Mouse (Mus musculus) ES-CJ7 (cell line): ENCODE measurements around the gene Smtnl2.

Source experiments
- DNase-seq: peaks from one replicate; pipeline ENCODE4 v3.0.0; 2011; ENCODE audit warnings: low read depth, low spot score

Gene Smtnl2

DNA sequence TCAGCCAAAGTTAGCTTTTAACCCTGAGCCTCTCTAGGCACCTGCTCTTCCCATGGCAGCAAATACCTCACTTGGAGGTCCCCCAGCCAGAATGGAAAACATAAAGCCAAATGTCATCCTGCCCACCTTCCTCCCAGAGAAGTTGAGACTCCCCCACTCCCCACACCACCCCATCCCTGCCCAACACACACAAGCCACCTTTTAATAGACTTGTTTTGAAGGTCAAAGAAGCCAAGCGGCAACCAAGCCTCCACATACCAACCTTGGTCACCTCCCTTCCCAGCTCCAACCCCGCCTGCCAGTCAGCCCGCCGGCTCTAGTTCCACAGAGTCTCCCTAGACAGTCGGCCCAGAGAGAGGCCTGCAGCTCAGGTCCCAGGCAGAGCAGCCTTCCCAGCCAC is 9.5 kb downstream of the Smtnl2 start:
- peak; percentile 81 for DNase-seq

DNA sequence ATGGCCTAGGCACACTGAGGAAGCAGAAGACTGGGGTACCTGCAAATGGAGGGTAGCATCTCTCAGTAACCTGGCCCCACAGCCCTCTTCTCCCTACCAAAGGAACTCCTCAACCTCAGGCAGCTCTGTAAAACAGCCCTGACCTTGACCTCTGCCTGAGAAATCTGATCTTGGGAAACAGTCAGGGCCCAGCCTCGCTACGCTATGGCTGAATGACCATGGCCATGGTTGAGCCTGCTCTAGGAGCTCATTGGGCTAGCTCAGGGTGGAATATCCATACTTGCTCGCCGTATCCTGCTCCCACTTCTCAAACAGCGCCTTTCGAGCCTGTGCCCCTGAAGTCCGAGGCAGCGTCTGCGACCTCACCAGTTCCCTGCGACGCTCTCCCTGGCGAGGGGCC is 10.4 kb downstream of the Smtnl2 start:
- peak; percentile 76 for DNase-seq

DNA sequence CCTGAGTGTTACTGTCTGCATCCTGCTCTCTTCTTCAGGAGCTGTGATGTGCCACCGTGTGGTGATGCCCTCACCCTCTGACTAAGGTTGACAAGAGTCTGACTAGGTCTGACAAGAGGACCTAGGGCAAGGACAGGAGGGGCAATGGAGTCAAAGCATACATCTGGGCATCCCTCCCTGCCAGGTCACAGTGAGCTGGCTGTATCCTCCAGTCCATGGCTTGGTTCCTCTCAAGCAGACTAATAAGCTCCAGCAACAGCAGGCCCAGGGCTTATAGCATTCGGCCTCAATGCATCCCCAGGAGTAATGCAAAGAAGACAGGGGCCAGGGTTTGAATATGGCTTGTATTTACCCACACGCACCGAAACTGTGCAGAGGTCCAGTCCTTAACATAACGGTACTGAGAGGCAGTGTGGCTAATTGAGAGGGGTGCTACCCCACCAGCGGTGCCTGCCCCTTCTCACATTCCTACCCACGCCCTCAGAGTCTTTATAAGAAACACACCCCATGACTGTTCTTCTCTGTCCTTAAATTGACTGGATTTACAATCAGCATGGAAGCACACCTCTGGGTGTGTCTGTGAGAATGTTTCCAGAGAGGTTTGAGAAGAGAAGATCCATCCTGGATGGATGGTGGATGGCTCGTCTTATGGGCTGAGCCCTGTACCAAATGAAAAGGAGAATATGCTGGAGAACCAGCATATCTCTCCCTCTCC is 13.5 kb downstream of the Smtnl2 start:
- DNase-seq: no peak

DNA sequence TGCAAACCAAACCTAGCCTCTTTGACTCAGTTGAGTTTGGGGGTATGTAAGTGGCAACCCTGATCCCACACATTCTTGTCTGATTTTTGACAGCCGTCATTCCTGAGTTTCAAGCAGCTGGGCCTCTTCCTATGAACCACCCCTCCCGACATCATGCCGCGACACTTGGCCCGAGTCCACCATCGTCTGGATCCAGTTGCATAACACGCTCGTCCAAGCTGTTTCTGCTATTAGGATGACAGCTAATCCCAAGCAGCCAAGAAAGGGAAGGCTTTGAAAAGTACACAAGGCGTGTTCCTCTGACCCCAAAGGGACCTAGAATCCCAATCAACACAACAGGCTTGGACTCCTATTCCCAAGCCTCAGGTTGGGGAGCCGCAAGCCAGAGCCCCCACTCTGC is 14.4 kb downstream of the Smtnl2 start:
- DNase-seq: no peak

DNA sequence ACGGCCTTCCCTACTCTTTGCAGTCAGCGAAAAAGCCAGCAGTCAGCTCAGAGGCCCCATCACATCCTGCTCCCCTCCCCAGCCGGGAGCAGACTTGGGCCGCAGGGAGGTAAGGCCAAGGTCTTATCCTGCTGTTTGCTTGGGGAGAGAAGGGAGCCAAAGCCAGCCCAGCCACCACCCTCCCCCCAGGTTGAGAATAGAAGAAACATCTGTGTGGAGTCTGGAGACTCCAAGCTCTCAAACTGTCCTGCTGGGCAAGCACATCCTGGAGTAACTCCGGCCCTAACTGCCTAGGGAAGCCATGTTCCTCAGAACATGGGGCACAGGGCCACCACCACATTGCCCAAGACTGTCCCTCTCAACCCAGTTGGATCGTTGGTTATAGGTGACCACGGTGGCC is 14.9 kb downstream of the Smtnl2 start:
- DNase-seq: no peak

DNA sequence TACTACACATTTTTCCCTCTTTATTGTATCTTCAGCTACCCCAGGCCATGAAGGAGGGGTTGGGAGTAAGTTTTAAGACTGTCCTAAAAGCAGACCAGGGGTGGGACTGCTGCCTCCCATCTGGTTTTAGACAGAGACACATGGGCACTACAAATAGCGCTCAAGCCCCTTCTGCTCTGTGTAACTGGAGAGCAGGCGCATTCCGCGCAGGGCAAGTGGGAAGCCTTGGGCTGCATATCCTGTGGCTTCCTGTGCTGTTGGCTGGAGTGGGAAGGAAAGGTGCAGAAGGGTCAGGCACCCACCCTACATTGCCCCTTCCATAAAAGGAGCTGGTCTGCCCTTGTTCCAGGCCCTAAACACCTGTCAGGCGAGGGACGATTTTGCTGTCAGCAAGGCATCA is 15.9 kb downstream of the Smtnl2 start:
- no peak for DNase-seq

DNA sequence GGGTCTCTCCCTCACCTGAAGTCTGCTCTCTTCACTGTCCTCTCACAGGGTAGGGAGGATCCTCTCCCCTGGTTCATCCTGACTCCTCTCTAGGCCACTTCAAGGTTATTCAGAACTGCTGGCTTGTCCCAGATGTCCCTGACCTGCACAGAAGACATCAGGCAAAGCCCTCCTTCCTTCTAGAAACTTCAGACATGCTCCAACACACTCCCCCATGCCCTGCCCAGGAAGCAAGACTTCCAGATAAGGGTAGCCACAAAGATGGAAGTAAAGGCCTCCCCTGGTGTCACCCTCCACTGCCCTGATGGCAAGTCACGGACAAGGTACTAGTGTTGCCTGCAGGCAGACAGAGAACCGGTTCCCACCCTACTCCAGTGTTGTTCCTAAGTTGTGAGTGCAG is 16.8 kb downstream of the Smtnl2 start:
- no peak for DNase-seq

DNA sequence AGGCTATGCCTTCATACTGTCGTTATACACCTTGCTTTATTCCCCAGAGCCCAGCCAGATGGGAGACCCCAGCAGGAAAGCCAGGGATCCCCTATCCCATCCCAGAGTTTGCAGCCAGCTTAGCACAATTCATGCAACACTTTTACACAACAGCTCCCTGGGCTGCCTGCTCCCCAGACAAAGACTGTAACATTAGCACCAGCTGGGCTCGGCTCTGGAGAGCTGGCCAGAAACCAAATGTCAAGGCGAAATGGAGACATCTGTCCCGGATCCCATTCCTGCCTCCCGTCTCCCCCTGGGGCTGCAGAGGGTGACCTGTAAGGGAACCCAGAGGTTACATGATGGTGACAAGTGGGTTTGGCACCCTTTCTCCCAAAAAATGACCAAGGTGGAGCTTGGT is 17.8 kb downstream of the Smtnl2 start:
- DNase-seq: no peak

DNA sequence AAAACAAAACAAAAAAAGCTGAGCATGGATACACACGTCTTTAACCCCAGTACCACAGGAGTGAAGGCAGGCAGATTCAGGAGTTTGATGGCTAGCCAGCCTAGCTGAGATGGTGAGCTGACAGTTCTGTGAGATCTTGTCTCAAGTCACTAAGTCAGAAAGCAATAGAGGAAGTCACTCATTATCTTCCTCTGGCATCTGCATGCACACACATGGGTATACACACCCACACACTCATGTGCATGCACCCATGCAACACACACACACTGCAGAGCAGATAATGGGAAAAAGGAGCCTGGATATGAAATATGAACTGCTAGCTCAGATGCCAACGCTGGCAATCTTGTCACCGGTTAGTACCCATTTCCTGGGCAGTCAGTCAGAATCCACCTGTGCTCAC is 18.3 kb downstream of the Smtnl2 start:
- no peak for DNase-seq

DNA sequence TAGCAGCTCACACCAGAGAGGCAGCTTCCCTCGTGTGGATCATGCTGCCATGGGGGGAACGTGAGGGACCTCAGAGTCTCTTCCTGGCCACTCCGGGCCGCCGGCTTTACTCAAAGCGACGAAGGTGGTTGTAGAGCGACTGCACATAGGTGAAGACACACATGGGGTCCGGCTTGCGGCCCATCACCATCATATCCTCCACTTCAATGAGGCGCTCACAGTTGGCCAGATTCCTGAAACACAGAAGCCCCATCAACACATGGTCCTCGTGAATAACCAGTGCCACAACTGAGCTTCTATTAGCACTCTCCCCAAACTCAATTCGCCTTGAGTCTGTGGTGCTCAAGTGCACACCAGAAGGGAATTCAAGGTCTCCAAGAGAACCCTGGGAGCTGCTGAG is 20.3 kb downstream of the Smtnl2 start:
- no peak for DNase-seq

DNA sequence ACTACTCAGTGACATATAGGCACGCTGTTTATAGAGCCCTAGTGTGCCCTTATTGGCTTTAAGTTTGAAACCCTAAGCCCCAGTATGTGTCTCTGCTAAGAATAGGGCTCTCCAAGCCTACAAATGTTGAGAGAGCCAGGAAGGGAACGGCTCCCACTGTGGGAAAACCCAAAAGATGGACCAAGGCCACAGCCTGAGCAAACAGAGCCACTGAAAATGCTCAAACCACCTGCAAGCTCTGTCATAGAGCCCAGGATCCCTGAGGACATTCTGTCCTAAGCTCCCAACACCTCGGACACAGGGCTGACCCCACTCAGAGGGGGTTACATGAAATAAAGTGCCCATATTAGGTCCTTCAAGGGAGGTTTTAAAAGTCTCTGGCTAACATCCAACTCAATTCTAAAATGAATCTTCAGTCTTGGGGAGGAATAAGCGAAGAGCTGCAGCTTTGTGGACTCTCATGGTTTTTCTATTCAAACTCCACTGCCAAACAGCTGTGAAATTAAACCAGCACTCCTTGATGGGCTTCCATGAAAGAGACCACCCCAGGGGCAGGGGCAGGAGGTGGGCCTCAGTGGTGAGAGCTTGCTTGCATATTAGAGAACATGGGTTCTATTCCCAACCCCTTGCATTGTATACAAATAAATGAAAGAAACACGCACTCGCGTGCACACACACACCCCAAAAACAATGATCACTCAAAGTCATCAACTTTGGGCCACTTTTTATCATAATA is 21.9 kb downstream of the Smtnl2 start:
- no peak for DNase-seq

DNA sequence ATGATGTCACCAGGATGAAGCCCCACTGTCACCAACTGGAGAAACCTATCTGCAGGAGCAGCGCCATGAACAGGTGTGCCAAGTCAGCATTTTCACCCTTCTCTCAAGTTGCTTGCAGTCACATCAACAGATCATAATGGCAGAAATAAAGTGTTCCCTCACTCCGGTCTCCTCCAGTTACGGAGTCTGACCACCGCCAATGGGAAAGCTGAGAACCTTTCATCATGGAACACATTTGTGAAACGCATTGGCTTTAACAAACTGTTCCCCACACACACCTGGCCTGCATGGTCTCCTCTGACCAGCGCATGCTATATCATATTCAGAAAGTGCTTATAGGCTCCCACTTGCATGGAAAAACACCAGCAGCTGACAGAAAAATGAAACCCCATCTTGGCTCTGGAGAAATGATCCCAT is 23.4 kb downstream of the Smtnl2 start:
- no peak for DNase-seq

DNA sequence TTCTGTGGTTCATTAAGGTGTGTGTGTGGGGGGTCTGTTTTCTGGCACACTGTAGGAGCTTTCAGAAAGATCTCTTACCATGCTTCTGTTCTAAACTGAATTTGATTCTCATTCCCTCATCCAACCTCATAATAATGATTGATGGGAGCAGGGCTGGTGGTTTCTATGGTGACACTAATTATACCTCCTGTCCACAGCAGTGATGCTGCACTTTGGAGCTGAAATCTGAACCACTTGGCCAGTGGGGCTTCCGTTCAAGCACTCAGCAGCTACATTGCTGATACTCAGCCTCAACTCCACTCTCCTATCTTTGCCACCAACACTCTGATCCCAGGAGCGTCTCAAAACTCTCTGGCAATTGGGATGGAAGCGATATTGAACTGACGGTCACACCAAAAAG is 32.2 kb downstream of the Smtnl2 start:
- DNase-seq: no peak

DNA sequence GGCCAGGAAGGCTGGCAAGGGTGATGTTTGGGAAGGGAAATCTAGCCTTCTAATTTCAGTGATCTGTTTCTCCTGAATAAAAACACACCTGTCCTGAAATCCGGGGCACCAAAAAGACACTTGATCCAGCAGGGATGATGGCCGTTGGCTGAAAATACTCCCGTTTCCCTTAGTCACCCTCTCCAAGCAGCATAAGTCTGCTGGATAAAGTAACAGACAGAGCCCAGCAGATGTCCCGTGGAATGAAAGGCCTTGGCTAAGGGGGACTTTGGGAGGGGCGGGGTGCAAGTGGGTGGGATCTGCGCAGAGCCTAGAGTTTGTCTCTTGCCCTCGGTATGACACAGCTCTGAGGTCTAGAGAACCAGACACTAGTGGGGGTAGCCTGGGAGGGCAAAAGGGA is 33.3 kb downstream of the Smtnl2 start:
- no peak for DNase-seq

DNA sequence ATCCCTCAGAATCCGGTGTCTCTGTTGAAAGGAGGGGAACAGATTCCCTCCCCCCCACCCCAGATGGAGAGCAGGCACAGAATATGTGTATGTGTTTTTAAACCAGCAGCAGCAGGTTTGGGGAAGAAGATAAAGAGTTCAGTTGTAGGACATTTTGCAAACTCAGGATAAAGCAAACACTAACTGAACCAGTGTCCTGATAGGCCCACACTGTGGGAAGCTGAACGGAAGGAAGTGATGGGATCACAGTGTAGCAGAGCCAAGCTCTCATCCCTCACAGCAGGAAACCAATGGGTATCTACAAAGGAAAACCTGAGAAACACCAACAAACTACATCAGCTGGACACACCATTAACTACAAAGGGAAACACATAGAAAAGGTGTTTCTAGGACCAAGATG is 35.0 kb downstream of the Smtnl2 start:
- DNase-seq: peak; percentile 66

DNA sequence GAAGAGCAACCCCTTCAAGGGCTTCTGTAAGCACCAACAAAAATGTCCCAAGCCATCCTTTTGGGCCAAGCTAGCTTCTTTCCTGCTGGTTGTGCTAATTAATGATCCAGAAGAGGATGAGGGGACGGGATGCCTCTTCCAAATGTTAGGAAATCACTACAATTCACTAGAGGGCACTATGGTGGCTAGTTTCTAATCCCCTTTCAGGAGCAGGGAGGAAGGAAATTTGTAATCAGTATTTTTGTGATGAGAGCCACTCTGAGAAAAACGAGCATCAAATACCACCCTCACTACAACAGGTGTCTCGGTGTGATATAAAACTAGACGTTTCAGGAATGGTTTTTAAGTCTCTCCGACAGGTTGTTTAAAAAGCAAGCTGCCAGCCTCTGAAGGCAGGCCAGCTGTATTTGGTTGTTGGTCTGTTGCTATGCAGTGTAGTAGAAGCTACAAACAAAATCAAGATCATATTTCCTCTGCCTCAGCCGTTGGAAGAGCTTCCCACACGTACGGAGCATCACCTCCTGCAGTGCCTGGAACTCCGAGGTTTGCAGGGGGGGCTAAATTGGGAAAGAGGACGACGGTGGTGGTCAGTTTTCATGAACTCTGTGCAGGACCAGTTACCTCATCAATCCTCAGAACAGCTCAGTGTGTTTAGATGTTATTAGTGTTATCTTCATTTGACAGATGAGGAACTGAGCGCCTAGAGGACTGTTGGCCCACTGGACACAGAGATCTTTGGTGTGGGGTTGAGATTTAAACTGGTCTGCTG is 41.4 kb downstream of the Smtnl2 start:
- DNase-seq: no peak

DNA sequence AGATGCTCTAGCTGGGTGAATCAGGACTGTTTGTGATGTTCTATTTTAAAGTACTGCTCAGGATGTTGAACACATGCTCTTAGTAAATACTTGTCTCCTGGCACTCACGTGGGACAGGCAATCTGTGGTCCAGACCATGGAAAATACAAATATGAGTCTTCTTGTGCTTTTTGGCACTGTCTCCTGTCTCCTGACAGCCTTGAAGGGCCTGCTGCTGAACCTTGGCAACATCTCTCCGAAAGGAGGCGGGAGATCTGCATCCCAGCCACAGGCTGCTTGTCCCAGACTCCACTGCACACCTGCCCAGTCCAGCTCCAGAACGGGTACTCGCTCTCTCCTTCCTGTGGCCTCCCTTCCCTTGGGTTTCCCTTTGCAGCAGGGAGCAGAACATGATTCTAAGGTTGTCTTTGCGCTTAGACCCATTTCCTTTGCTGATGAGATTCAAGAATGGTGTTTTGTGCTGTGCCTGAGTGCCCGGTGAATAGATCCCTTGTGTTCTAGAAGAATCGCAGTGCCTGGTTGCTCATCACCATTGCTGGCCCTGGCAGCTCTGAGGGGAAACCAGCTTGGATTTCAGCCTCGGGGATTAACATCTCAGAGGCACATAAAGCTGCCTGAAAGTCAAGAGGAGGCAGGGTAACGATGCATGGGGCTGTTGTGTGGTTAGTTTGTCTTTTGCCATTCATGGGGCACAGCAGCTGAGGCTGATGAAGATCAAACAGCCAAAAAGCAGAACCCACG is 43.4 kb downstream of the Smtnl2 start:
- DNase-seq: no peak

DNA sequence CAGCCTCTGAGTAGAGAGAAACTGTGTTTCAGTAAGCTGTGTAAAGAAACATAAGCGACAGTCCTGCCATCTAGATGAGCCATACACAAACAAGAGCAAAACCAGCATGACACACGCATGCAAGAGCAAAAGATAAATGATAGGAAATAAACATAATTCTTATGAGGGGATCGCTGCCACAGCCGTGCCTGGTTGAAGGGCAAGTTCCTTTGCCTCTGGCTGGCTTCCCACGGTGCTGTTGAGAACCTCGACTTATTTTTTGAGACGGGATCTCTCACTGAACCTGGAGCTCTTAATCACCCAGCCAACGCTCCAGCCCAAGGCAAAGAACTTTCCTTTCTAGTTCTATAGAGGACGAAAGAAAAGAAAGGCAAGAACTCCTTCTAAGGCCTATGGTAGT is 45.4 kb downstream of the Smtnl2 start:
- DNase-seq: no peak

DNA sequence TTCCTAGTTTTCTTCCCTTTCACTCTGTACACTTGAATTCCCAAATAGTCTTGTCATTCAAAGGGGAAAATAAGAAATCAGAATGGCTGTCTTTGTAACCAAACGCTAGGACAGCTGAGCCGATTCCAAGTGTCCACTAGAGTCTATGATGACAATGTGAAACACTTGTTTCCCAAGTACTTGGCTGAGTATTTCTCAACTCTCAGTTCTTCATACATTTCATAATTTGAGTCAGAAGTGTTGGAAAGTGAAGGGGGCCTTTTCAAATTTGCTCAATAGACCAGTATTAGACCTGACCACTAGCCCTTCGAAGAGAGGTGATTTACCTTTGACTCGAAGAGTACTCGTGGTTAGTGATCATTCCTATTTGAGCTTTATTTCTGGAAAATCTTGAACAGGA is 47.0 kb downstream of the Smtnl2 start:
- DNase-seq: no peak

DNA sequence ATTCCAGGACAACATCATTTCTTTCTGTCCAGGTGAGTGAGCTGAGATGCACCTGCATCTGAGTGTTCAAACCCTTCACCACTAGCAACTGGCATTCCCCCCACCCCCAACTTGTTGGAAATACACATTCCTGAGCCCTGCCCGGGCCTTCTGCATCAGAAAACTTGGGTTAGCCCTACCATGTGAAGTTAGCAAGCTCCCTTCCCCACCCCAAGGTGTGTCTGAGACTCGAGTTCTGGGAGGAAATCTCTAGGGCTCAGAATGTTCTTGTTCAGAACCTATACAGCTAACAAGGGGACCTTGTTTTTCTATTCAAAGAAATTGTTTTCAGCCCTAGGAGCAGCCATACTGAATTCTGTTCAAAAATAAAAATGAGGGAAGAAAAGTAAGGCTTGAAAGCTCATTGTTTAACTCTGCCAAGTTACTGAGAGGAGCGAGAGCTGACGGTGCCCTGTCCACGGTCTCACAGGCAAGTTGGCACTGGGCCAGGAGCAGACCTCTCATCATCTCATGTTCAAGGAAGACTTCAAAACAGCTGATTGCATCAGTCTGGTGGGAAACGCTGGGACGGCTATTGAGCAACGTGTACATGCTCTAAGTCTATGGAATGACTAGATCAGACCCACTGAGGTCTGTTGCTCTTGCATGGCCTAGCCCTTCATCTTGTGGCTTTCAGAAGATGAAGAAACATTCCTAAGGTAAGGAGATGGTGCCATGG is 47.8 kb downstream of the Smtnl2 start:
- no peak for DNase-seq

DNA sequence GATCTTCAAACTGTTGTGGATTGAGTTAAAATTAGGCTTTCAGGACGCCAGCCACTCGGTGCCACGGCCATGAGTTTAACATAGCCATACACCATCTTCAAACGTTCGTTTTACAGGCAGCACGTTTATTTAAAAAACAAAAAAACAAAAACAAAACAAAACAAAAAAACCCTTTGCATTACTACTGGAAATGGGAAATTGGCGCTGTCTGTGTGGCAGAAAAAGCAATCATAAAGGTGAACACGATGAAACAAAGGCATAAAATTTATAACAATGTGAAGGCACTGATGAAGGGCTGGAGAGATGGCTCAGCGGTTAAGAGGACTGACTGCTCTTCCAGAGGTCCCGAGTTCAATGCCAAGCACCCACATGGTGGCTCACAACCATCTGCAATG is 49.2 kb downstream of the Smtnl2 start, which contains the start of gene Tekt1:
Tekt1 (minus strand) TSS at position 96 of the 395 bp plus-strand sequence.
- no peak for DNase-seq
